17 mouse cellular contexts compared by ENCODE assay signal in genomic region chr1:192542093-192542492, GRCm38 (mm10).
"Had no signal": no experiment of that assay in that cellular context is flagged by ENCODE, and none has a peak within 500 bp of the region (broad histone marks: within the 10 kb centered on the region; RNA-seq: fewer than 3 reads in every experiment).

No protein-coding gene starts in this region.

- H3K36me3 ChIP-seq: midbrain, embryonic 13.5 days; neural tube, embryonic 13.5 days; neural tube, embryonic 15.5 days had no signal

- H3K4me3 ChIP-seq: midbrain, embryonic 13.5 days; myocyte; neural tube, embryonic 13.5 days; neural tube, embryonic 15.5 days had no signal

- H3K9me3 ChIP-seq: midbrain, embryonic 13.5 days; neural tube, embryonic 13.5 days; neural tube, embryonic 15.5 days had no signal

- DNase-seq: lung, adult 18-20 months; lung, embryonic 14.5 days; lung, postnatal 10 days; lung, postnatal 4 days; retina, postnatal 1 day; right cerebral cortex, adult 18-20 months; right cerebral cortex, postnatal 25 days; right cerebral cortex, postnatal 4 days; spleen, adult 18-20 months; thymus, adult 18-20 months; thymus, postnatal 14 days; thymus, postnatal 36 days had no signal

- H3K27me3 ChIP-seq: midbrain, embryonic 13.5 days; neural tube, embryonic 13.5 days; neural tube, embryonic 15.5 days had no signal

- ATAC-seq: midbrain, embryonic 13.5 days had no signal

- H3K9ac ChIP-seq: lung, embryonic 14.5 days; midbrain, embryonic 13.5 days; neural tube, embryonic 13.5 days; neural tube, embryonic 15.5 days had no signal

- H3K4me2 ChIP-seq: lung, embryonic 14.5 days; midbrain, embryonic 11.5 days; midbrain, embryonic 13.5 days; neural tube, embryonic 13.5 days; neural tube, embryonic 15.5 days had no signal

- H3K27ac ChIP-seq: midbrain, embryonic 13.5 days; neural tube, embryonic 13.5 days; neural tube, embryonic 15.5 days had no signal
